Mouse (Mus musculus): ENCODE measurements at regions not wholly inside any gene's neighbourhood (a gene's known extent, or its start where the extent isn't known, plus 50 kb on each side); places are given as distances from the start of the nearest gene placed in this dataset.

- no peak for DNase-seq (ENCODE audit: low spot score)
Measured at GRCm38 (mm10) chr11:45790504-45790903, 61.3 kb upstream of the Clint1 start.

GRCm38 (mm10) chr11:45791696-45792095 is 60.2 kb upstream of the Clint1 start:
- DNase-seq (ENCODE audit: low spot score) = no peak

- DNase-seq (ENCODE audit: low spot score) = no peak
Measured at GRCm38 (mm10) chr11:45794361-45794981, 57.4 kb upstream of the Clint1 start.

- DNase-seq (ENCODE audit: low spot score) = no peak
Measured at GRCm38 (mm10) chr11:45795322-45795721, 56.5 kb upstream of the Clint1 start.

GRCm38 (mm10) chr11:45795731-45796130 is 56.1 kb upstream of the Clint1 start:
- peak; percentile 22 for DNase-seq (ENCODE audit: low spot score)

GRCm38 (mm10) chr11:45799732-45800386 is 52.0 kb upstream of the Clint1 start:
- no peak for DNase-seq (ENCODE audit: low spot score)

Measured in layer of hippocampus, adult 9-10 months (tissue).